Mouse (Mus musculus) right cerebral cortex, postnatal 14 days (tissue): ENCODE results near the gene Zfp113.

Experiments used
- DNase-seq: peaks from one replicate; pipeline ENCODE4 v3.0.0; 2022

The Zfp113 gene

DNA sequence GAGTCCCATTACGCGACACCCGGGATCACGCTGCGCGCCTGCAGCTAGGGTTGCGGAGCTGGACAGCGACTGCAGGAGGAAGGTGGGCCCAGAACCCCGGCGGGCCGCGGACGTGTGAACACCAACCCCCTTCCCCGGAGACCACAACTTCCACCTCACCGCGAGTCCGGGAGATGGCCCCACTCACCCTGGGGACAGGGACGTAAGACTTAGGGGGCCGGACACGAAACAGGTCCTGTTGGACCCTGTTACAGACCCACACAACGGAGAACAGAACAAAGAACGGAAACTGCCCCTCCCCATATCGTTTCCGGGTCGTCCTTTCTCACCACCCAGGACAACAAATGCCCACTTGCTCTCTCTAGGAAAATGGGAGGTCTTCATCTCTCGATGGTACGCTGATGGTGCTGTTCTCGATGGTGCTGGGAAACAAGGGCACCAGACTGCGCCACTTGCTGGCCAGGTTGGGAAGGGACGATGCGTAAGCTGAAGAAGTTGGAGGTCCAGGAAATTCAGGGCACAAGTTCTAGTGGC is at the start of gene Zfp113:
Gene Zfp113, minus strand, starts transcription at position 302 of the 534 bp plus-strand sequence.
- peak; percentile 80 for DNase-seq

DNA sequence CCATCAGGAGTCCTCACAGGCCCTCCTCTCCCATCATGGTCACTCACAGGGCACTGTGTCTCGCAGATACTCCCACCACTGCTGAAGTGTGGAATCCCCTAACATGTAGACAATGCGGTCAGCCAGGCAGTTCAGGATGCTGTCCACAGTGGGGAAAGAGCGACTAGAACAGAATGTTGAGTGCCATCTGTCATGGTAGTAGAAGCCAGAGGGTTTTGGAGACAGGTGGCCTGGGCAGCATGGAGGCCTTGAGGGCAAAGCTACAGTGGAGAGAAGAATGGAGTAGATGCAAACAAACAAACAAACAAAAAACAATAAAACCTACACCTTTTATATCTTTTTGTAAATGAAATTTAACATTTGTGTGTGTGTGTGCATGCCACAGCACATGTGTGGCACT is 46.5 kb upstream of the Zfp113 start:
- no peak for DNase-seq

DNA sequence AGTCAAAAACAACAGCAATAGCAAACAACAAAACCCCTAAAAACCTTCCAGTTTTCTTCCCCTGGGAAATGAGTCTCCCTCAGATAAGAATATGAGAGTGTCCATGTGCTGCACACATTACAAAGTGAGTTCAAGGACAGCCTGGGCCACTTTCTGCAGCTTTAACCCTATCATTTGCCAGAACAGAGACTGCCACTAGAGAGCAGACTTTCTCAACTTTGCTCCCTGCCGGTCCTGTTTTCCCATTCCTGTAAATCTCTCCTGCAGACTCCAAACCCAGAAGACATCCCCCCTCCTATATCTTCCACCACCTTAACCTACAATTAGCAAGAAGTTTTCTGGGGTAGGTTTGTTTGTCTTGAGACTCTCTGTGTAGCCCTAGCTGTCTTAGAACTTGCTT is 44.0 kb upstream of the Zfp113 start:
- no peak for DNase-seq

DNA sequence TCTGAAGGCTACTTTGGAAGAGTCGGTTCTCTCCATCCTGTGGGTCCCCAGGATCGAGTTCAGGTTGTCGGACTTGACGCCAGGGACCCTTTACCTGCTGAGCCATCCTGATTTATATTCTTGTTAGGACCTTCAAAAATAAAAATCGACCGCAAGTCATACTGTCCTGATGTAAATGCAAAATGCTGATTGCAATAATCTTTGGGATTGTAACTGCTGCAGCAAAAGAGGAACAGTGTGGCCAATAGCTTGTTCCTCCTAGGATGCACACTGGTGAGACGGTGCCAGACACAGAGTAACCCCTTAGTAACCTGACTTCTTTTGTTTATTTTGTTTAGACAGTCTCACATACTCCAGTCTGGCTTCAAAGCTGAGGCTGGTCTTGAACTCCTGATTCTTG is 39.9 kb upstream of the Zfp113 start:
- no peak for DNase-seq

DNA sequence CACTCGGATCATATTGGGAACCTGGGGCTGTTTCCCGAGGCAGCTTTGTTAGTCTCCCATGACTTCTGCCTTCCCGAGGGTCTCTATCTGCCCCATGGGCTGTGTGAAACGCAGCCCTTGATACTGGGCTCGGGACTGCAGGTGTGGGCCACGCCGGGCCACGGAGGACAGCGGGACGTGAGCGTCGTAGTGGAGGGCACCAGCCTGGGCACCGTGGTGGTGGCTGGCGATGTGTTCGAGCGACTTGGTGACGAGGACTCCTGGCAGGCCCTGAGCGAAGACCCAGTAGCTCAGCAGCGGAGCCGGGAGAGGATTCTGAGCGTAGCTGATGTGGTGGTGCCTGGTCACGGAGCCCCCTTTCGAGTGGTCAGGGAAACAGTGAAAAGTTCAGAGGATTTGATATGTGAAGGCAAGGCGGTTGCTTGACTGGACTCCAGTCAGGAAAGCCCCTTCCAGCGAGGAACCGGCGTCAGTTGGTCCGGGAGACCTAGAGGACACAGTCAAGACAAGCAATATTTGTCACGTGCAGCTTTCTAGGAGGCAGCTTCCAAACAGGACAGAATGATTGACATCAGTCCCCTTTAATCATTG is 39.3 kb upstream of the Zfp113 start:
- DNase-seq, result peak; percentile 33

DNA sequence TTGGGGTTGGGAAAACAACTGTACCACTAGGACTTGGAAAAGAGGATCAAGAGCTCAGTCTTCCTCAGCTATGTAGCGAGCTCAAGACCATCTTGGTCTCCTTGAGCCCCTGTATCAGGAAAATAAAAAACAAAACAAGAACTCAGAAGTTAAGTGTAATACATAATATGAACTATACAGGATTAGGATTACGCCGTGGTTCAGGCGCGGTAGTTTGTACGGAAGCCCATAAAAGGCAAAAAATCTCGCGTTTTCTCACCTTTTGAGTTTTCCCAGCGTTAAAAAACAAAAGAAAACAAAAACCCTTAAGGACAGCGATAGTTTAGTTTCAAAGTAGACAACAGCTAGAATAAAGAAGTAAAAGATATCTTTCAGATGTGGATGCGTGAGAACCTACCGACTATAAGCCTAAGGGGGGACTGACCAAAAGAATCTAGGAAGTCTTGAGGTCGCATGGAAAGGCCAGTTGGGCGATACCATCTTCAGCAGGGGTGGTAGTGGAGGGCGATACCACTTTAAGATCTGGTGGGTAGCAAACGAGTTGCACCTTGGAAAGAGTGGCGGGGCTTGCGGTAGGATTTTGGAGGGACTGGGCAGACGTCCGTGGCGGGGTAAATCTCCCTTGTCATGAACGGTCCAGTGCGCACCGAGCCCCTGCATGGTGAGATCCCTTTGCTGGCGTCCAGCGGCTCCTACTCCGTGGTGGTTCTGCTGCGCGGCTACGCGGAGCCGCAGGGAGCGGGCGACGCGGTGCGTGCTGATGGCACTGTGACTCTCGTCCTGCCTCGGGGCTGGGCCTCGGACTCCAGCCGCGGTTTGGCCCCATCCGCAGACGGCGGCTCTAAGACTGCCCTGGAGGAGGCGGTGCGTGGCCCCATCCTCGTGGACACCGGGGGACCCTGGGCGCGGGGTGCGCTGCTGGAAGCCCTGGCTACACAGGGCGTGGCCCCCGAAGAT is 38.5 kb upstream of the Zfp113 start, which contains the start of gene Mblac1:
Gene Mblac1, plus strand, starts transcription at position 544 of the 957 bp plus-strand sequence.
- peak; percentile 71 for DNase-seq

DNA sequence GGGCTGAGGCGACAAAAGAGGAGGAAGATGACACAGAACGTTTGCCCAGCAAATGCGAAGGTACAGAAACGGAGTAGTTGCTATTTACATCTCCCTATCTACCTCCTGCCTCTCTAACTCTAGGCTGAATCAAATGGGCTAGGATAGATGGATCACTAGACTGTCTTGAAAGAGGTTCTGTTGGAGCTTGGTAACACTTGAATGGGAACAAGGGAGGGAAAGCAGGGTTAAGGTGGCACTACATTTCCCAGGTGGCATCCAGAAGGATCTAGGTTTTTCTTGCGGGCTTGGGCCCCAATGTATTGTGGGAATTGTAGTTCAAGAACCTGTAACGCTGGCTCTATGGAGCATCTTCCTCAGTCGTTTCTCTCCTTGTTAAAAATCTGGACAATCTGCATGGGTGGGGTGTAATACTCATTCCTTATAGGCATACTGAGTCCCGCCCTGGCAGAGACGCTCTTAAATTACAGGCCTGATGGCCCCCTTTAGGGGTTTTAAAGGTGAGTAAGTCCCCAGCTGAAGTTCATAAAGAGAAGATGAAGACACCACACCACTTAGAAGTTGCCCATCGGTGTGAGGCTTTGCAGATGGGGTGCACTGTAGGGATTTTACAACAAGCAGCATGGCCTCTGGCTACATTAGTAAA is 32.2 kb upstream of the Zfp113 start:
- DNase-seq, result peak; percentile 48

DNA sequence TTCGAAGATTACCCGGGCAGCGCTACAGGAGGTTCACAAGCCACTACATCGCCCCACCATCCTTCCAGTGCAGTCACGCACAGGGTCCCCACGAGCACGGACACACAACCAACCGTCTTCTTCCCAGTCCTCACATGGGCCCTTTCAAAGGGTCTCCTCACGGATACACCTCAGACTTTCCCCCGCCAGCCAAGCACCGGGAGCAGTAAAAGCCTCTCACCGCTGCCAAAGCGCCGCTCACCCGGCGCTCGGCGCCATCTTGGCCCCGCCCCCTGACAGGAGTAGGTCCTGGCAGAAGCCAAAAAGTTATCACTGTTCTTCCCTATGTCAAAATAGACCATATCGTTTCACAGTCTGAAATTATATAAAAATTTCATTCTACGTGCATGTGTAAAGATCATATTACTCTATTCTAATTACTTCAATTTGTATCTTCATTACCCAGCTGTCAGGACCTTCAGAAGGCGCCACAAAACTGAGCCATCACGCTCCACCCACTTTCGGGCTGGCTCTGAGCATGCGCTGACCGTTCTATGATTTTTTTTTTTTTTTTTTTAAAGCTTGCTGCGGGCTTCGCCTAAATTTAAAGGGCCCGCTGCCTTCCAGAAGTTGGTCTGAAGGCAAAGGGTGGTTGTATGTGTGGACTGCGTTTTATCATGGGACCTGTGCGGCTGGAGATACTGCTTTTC is 31.6 kb upstream of the Zfp113 start, which contains the start of the genes Taf6 and Cnpy4:
Gene Taf6, minus strand, starts transcription at position 502 of the 689 bp plus-strand sequence.
Gene Cnpy4, plus strand, starts transcription at position 536 of the 689 bp plus-strand sequence.
- DNase-seq, result peak; percentile 75

DNA sequence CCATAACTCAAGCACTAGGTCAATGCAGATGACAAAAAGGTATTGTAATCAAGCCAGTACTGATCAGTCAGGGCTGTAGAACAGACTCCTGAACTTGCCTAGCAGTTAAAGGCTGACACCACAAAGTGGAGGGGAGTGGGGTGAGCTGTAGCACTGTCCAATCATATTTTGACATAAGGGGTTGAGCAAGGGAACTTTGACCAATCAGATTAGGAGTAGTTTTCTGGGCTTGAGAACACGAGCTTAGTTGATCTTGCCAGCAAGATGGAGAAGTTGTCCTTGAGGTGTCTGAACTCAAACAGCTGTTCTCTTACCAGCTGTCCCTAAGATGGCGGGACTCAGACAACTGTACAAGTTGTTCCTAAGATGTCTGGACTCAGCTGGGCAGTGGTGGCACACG is 17.7 kb upstream of the Zfp113 start:
- DNase-seq, result no peak

DNA sequence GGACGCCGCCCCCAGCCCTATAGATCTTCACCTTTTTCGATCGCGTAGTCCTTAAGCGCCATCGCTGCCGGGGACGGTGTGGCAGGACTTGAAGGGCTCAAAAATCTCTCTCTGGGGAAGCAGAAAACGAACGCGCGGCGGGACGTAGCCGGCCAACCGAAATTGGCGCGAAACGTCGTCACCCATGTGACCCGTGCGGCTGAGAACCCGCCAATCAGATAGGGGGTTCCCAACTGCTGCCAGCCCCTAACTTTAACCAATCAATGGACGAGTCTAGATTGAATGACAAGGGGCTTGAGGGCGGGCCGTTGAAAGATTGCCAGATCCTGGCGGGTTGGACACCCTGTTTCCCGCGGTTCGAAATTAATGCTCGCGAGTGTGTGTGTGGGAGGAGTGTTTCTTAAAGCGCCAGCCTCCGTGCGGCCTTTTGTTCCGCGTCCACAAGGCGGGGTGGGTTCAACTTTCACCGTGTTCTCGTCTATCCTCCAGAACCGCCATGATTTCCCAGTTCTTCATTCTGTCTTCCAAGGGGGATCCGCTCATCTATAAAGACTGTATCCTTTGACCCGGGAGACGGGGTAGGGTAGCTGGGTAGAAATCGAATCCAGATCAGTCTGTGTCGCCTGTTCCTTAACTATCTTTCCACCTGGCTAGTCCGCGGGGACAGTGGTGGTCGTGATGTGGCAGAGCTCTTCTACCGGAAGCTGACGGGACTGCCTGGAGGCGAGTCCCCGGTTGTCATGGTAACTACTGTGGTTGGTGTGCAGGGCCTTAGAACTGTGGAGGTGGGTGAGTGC is 16.3 kb upstream of the Zfp113 start, which contains the start of the genes Ap4m1 and Mcm7:
Gene Ap4m1, plus strand, starts transcription at position 308 of the 797 bp plus-strand sequence.
Gene Mcm7, minus strand, starts transcription at position 728 of the 797 bp plus-strand sequence.
- DNase-seq, result peak; percentile 96

DNA sequence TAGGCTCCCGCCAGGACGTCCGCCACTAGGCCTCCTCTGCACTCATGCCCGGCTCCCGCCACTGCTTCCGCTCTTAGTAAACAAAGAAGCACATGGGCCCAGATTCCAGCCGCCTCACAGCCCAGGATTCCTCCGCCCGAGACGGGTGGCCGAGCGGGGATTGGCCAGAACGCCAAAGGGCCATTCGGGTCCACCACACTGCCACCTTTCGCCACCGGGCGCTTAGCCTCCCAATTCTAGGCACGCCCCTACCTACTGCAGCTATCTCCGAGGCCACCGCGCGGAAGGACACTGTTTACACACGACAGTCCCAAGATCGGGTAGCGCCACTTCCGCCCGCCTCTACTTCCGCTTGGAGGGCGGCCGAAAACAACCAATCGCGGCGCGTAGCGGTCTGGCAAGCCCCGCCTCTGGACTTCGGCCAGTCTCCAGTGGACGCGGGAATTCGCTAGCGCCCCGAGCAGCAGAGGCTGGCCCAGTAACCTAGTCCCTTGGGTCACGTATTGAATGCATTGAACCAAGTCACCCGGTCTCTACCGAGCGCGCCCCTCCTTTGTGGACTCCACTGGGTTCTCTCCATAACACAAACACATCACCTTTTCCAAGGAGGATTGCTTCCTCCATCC is 15.5 kb upstream of the Zfp113 start:
- peak; percentile 97 for DNase-seq

DNA sequence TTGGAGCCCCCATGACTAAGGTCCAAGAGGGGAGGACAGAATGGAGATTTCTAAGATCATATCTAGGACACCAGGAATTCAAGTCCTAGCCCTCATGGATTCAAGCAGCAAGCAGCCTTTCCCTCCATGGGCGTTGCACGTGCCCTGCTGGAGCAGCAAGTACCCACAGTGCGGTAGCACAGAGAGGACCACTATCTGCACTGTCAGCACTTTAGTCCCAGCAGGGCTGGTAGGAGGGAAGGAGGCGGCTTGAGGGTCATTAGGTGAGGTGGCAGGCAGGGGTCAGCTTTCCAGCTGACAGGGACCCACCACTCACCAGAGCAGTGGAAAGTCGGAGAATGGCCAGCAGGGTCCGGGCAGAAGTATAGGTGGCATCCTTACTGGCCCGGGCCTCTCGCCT is 10.1 kb upstream of the Zfp113 start:
- DNase-seq, result no peak

DNA sequence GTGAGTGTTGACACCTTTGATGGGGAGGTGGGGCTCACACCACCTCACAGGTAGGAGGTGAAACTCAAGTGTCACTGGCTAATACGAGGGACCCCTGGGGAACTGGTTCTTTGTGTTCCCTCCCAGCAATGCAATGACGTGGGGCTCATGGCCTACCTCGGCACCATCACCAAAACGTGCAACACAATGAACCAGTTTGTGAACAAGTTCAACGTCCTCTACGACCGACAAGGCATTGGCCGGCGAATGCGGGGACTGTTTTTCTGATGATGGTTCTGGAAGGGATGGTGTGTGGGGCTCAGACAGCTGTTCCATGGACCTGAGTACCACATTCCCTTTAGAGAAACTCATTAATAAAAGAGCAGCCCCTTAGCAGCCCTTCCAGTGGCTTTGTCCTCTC is 8.1 kb upstream of the Zfp113 start:
- DNase-seq, result no peak

DNA sequence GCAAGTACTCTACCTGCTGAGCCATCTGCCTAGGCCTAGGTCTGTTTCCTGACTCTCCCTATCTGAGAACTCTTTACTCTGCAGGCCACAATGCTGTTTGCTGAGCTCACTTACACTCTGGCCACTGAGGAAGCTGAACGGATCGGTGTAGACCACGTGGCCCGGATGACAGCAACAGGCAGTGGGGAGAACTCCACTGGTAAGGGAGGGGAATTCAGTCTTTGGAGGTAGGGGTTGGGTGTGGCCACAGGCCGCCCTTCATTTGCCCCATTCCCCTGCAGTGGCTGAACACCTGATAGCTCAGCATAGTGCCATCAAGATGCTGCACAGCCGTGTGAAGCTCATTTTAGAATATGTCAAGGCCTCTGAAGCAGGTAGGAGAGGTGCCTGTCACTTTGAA is 7.5 kb upstream of the Zfp113 start:
- no peak for DNase-seq

DNA sequence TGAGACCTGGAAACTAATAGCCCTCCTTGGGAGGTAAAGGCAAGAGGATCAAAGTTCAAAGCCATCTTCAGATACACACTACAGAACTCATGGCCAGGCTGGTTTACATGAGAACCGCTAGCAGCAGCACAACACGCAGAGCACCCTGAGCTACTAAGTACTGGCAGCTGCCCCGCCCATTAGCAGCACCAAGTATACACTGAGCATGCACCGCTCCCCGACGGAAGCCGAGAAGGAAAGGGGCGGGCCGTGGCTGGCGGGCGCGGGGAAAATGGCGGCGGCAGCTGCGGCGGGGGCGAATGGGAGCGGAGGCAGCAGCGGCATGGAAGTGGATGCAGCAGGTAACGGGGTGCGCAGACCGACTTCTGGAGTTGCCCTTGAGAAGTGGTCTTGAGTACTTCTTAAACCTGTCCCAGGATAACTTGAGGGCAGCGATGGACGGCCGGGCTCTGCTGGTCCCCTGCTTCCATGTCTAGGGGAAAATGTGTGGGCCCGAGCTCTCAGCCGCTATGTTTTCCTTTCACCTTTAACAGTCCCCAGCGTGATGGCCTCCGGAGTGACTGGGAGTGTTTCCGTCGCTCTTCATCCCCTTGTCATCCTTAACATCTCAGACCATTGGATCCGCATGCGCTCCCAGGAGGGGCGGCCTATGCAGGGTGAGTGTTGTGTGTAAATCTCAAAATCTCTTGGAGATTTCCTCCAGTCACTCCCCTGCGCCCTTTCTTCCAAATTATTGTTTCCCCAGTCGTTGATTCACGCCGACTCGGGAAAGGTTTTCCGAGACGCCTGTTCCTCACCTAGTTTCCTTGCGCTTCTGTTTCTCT is 5.5 kb upstream of the Zfp113 start, which contains the start of gene Cops6:
Gene Cops6, plus strand, starts transcription at position 230 of the 824 bp plus-strand sequence.
- peak; percentile 92 for DNase-seq

DNA sequence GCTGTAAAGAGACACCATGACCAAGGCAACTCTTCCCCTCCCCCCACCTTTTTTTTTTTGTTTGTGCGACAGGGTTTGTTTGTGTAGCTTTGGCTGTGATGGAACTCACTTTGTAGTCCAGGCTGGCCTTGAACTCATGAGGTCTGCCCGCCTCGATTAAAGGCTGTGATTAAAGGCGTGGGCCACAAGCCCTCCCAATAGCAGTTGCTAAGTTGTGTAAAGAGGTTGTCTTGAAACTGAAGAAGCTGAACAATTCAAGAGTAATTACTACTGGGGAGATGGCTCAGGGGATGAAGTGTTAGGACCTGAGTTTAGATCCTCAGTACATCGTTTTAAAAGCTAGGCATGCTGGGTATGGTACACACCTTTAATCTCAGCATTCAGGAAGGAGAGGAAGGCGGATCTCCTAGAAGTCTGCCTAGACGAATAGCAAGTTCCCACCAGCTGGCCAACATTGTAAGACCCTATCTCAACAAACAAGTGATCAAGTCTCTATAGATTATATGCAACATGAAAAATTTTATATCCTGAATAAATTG is 4.7 kb upstream of the Zfp113 start:
- no peak for DNase-seq

DNA sequence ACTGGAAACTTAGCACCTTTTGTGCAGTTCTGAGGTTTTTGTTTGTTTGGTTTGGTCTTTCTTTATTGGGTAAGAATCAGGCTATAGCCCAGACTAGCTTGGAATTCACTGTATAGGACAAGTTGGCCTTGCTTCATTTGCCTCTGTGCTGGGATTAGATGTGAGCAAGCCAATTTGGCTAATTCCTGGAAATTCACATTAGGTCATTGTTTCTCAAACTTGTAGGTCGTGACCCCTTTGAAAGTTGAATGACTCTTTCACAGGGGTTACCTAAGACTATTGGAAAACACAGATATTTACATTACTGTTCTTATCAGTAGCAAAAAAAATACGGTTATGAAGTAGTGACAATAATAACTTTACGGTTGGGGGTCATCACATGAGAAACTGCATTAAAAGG is 1.2 kb downstream of the Zfp113 start:
- no peak for DNase-seq

DNA sequence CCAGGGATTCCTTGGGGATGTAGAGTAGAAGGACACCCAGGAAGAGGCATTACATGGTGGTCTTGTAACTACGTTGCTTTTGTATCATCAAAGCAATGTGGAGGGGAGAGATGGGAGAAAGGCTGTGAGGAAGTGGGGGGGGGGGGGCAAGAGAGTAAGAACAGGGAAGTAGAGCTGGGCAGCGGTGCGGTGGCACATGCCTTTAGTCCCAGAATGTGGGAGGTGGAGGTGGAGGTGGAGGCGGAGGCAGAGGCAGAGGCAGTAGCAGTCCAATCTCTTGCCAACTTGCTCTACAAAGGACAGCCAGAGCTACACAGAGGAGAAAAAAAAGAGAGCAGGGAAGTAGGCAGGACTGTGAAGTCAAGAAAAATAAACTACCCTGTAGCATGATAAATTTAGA is 17.0 kb downstream of the Zfp113 start:
- no peak for DNase-seq

DNA sequence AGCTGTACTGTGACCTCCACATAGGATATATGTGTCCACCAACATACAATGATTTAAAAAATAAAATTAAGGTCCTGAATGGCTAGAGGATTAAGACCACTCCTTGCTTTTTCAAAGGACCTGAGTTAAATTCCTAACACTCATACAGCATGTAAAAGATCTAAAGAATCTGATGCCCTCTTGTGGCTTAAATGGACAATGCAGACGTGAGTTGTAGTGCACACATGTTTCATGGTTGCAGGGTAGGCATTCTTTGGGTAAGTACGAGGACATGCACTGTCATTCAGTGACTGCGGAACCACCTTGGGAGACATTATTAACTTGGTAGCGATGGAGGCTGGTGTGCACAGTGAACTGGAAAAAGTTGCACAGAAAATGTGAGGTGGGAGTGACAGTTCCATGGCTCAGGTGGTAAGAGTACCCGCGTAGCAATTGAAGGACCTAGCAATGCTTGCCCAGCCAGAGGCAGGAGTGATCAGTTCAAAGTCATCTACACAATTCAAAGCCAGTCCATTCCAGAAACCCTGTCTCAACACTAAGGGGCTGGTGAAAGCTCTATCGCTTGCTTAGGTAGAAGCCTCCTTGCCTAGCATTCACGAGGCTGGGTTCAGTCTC is 17.5 kb downstream of the Zfp113 start:
- peak; percentile 8 for DNase-seq
